Mouse (Mus musculus): ENCODE measurements around the gene Tnfrsf13b. TPM values are rescaled to one million over a fixed set of nuclear protein-coding genes. Genes with fewer than 3 reads are reported as not detected.

Gene Tnfrsf13b
- polyA plus RNA-seq, 1 experiment from 2014 or later = 1.8 TPM

GRCm38 (mm10) chr11:61142262-61142661, 15.7 kb downstream of the Tnfrsf13b start:
- no peak for TF ChIP-seq CTCF (IDR thresholded peaks at IDR 0.05; ENCODE audit: low read depth)
- no peak overlapping the region for H3K4me3 ChIP-seq (ENCODE audit: low read depth, low read length)
- no peak for ATAC-seq
- no peaks in the 10 kb centered on the region for H3K27me3 ChIP-seq (replicated peaks; ENCODE audit: control insufficient read depth, insufficient read depth, low read length)
- H3K36me3 ChIP-seq (ENCODE audit: control insufficient read depth, insufficient read depth) = no peaks in the 10 kb centered on the region
- H3K4me1 ChIP-seq (replicated peaks; ENCODE audit: control insufficient read depth, insufficient read depth, low read length) = peaks cover 5% of the 10 kb centered on the region; the same call in 1 of the 2 replicates
- H3K4me2 ChIP-seq (replicated peaks; ENCODE audit: low read depth) = no peak overlapping the region
- no peak overlapping the region for H3K27ac ChIP-seq (ENCODE audit: low read depth, low read length)
- H3K9me3 ChIP-seq (ENCODE audit: control insufficient read depth) = no peaks in the 10 kb centered on the region
- no peak overlapping the region for H3K9ac ChIP-seq (ENCODE audit: low read depth, low read length)
- WGBS = 64% methylated on average over 3 of the region's 3 CpGs

- H3K27me3 ChIP-seq (replicated peaks; ENCODE audit: control insufficient read depth, insufficient read depth, low read length) = peaks cover 5% of the 10 kb centered on the region; the same call in 1 of the 2 replicates
- H3K27ac ChIP-seq (ENCODE audit: low read depth, low read length) = no peak overlapping the region
- no peak for TF ChIP-seq CTCF (IDR thresholded peaks at IDR 0.05; ENCODE audit: low read depth)
- WGBS = 63% methylated on average over 6 of the region's 6 CpGs
- no peak overlapping the region for H3K4me3 ChIP-seq (ENCODE audit: low read depth, low read length)
- H3K4me2 ChIP-seq (replicated peaks; ENCODE audit: low read depth) = no peak overlapping the region
- no peaks in the 10 kb centered on the region for H3K9me3 ChIP-seq (ENCODE audit: control insufficient read depth)
- H3K36me3 ChIP-seq (ENCODE audit: control insufficient read depth, insufficient read depth) = no peaks in the 10 kb centered on the region
- no peak for ATAC-seq
- no peak overlapping the region for H3K9ac ChIP-seq (ENCODE audit: low read depth, low read length)
- H3K4me1 ChIP-seq (replicated peaks; ENCODE audit: control insufficient read depth, insufficient read depth, low read length) = peaks cover 7% of the 10 kb centered on the region; the same call in 1 of the 2 replicates
Measured at GRCm38 (mm10) chr11:61142941-61143530, 16.5 kb downstream of the Tnfrsf13b start.

- peak; percentile 28; the same call in 1 of the 2 replicates for TF ChIP-seq CTCF (IDR thresholded peaks at IDR 0.05; ENCODE audit: low read depth)
- Histone ChIP-seq H3K9me3 (ENCODE audit: control insufficient read depth) (no peaks in the 10 kb centered on the region), H3K27ac (ENCODE audit: low read depth, low read length) (no peak overlapping the region), H3K4me2 (replicated peaks; ENCODE audit: low read depth) (no peak overlapping the region), H3K27me3 (replicated peaks; ENCODE audit: control insufficient read depth, insufficient read depth, low read length) (peaks cover 5% of the 10 kb centered on the region; the same call in 1 of the 2 replicates), H3K4me1 (replicated peaks; ENCODE audit: control insufficient read depth, insufficient read depth, low read length) (peaks cover 7% of the 10 kb centered on the region; the same call in 1 of the 2 replicates), H3K9ac (ENCODE audit: low read depth, low read length) (no peak overlapping the region), H3K36me3 (ENCODE audit: control insufficient read depth, insufficient read depth) (no peaks in the 10 kb centered on the region), H3K4me3 (ENCODE audit: low read depth, low read length) (no peak overlapping the region)
- ATAC-seq = no peak
- WGBS = 69% methylated on average over 7 of the region's 7 CpGs
Measured at GRCm38 (mm10) chr11:61143564-61144469, 17.3 kb downstream of the Tnfrsf13b start.

- Histone ChIP-seq H3K9ac (ENCODE audit: low read depth, low read length) (no peak overlapping the region), H3K27me3 (replicated peaks; ENCODE audit: control insufficient read depth, insufficient read depth, low read length) (peaks cover 5% of the 10 kb centered on the region; the same call in 1 of the 2 replicates), H3K4me3 (ENCODE audit: low read depth, low read length) (no peak overlapping the region), H3K9me3 (ENCODE audit: control insufficient read depth) (no peaks in the 10 kb centered on the region), H3K27ac (ENCODE audit: low read depth, low read length) (no peak overlapping the region), H3K36me3 (ENCODE audit: control insufficient read depth, insufficient read depth) (no peaks in the 10 kb centered on the region), H3K4me2 (replicated peaks; ENCODE audit: low read depth) (no peak overlapping the region), H3K4me1 (replicated peaks; ENCODE audit: control insufficient read depth, insufficient read depth, low read length) (peaks cover 7% of the 10 kb centered on the region; the same call in 1 of the 2 replicates)
- 57% methylated on average over 8 of the region's 8 CpGs for WGBS
- no peak for ATAC-seq
- TF ChIP-seq CTCF (IDR thresholded peaks at IDR 0.05; ENCODE audit: low read depth) = no peak
Measured at GRCm38 (mm10) chr11:61145551-61145950, 19.0 kb downstream of the Tnfrsf13b start.

GRCm38 (mm10) chr11:61146645-61147299, 20.2 kb downstream of the Tnfrsf13b start:
- Histone ChIP-seq H3K36me3 (ENCODE audit: control insufficient read depth, insufficient read depth) (peaks cover 3% of the 10 kb centered on the region; the same call in 1 of the 2 replicates), H3K9me3 (ENCODE audit: control insufficient read depth) (no peaks in the 10 kb centered on the region), H3K4me1 (replicated peaks; ENCODE audit: control insufficient read depth, insufficient read depth, low read length) (peaks cover 7% of the 10 kb centered on the region; the same call in 1 of the 2 replicates), H3K4me3 (ENCODE audit: low read depth, low read length) (peak overlapping the region; percentile 26), H3K4me2 (replicated peaks; ENCODE audit: low read depth) (peak overlapping the region; percentile 67), H3K27me3 (replicated peaks; ENCODE audit: control insufficient read depth, insufficient read depth, low read length) (peaks cover 5% of the 10 kb centered on the region; the same call in 1 of the 2 replicates), H3K27ac (ENCODE audit: low read depth, low read length) (no peak overlapping the region), H3K9ac (ENCODE audit: low read depth, low read length) (no peak overlapping the region)
- TF ChIP-seq CTCF (IDR thresholded peaks at IDR 0.05; ENCODE audit: low read depth) = peak; percentile 72
- 22% methylated on average over 20 of the region's 20 CpGs for WGBS
- peak; percentile 44 for ATAC-seq

GRCm38 (mm10) chr11:61147300-61147683, 20.7 kb downstream of the Tnfrsf13b start:
- Histone ChIP-seq H3K27ac (ENCODE audit: low read depth, low read length) (no peak overlapping the region), H3K4me2 (replicated peaks; ENCODE audit: low read depth) (peak overlapping the region; percentile 67), H3K9me3 (ENCODE audit: control insufficient read depth) (no peaks in the 10 kb centered on the region), H3K27me3 (replicated peaks; ENCODE audit: control insufficient read depth, insufficient read depth, low read length) (peaks cover 5% of the 10 kb centered on the region; the same call in 1 of the 2 replicates), H3K4me1 (replicated peaks; ENCODE audit: control insufficient read depth, insufficient read depth, low read length) (peaks cover 7% of the 10 kb centered on the region; the same call in 1 of the 2 replicates), H3K36me3 (ENCODE audit: control insufficient read depth, insufficient read depth) (peaks cover 6% of the 10 kb centered on the region), H3K9ac (ENCODE audit: low read depth, low read length) (no peak overlapping the region), H3K4me3 (ENCODE audit: low read depth, low read length) (peak overlapping the region; percentile 26)
- 11% methylated on average over 32 of the region's 32 CpGs for WGBS
- peak; percentile 58 for ATAC-seq
- peak; percentile 53 for TF ChIP-seq CTCF (IDR thresholded peaks at IDR 0.05; ENCODE audit: low read depth)

All from intestine, postnatal 0 days (tissue).